In genomic region chr2:153612594-153613281, GRCm38 (mm10) we compare ENCODE assay signal across 11 mouse cellular contexts. TPM values are rescaled to one million over a fixed set of nuclear protein-coding genes. Genes with fewer than 3 reads are reported as not detected.
DNase-seq lines count a peak whose midpoint lies in the region; ATAC-seq and TF ChIP-seq lines count a peak whose summit lies in the region.
"Had no signal": no experiment of that assay in that cellular context is flagged by ENCODE, and none has a peak within 500 bp of the region (broad histone marks: within the 10 kb centered on the region; RNA-seq: fewer than 3 reads in every experiment).

No protein-coding gene starts in this region.

- H3K4me3 ChIP-seq in intestine, postnatal 0 days (ENCODE audit: low read depth, low read length) = no peak overlapping the region
- H3K4me3 ChIP-seq: hindbrain, embryonic 15.5 days had no signal

- peak; percentile 59 for ATAC-seq in intestine, postnatal 0 days
- no peak for ATAC-seq in erythroid progenitor cell, adult 5-6 weeks (replicated peaks; ENCODE audit: low FRiP score, poor library complexity, severe bottlenecking)

- 21% methylated on average over 3 of the region's 3 CpGs for WGBS in intestine, postnatal 0 days

- H3K36me3 ChIP-seq in intestine, postnatal 0 days (ENCODE audit: control insufficient read depth, insufficient read depth) = peaks cover 12% of the 10 kb centered on the region

- H3K9me3 ChIP-seq in intestine, postnatal 0 days (ENCODE audit: control insufficient read depth) = no peaks in the 10 kb centered on the region
- H3K9me3 ChIP-seq: hindbrain, embryonic 15.5 days had no signal

- H3K4me1 ChIP-seq in intestine, postnatal 0 days (replicated peaks; ENCODE audit: control insufficient read depth, insufficient read depth, low read length) = 0 out of 2 replicates have a peak, but pooled peaks cover 6% of the 10 kb centered on the region

- H3K9ac ChIP-seq in intestine, postnatal 0 days (ENCODE audit: low read depth, low read length) = no peak overlapping the region
- H3K9ac ChIP-seq: hindbrain, embryonic 15.5 days had no signal

- no peak for TF ChIP-seq CTCF in intestine, postnatal 0 days (IDR thresholded peaks at IDR 0.05; ENCODE audit: low read depth)

- intact Hi-C loops in heart, postnatal 25 days (cut with DNase I) = no loop called here

- no peak overlapping the region for H3K27ac ChIP-seq in intestine, postnatal 0 days (ENCODE audit: low read depth, low read length)
- H3K27ac ChIP-seq: hindbrain, embryonic 15.5 days had no signal

- H3K27me3 ChIP-seq in intestine, postnatal 0 days (replicated peaks; ENCODE audit: control insufficient read depth, insufficient read depth, low read length) = no peaks in the 10 kb centered on the region
- H3K27me3 ChIP-seq: CH12.LX; hindbrain, embryonic 15.5 days had no signal

- DNase-seq in heart, adult 9 months (ENCODE audit: low spot score in 2 of 2) = peak; percentile 17 to 32
- DNase-seq in heart, postnatal 25 days (ENCODE audit: low spot score) = no peak
- DNase-seq in 3T3-L1 (ENCODE audit: low read depth, low spot score) = peak; percentile 65
- peak; percentile 37 for DNase-seq in brain, adult 2 months (ENCODE audit: low read depth, low spot score)
- DNase-seq in frontal cortex, postnatal 10 days (ENCODE audit: low spot score in 2 of 2) = no peak
- DNase-seq in frontal cortex, postnatal 36 days (ENCODE audit: low spot score in 2 of 2) = no peak
- DNase-seq: adrenal gland, postnatal 36 days had no signal

- no peak overlapping the region for H3K4me2 ChIP-seq in intestine, postnatal 0 days (replicated peaks; ENCODE audit: low read depth)
- H3K4me2 ChIP-seq: hindbrain, embryonic 15.5 days had no signal

RNA-seq across cellular contexts. Expression of gene Commd7, which starts 19.8 kb away (rescaled TPM):
- 10 to 100 TPM; 13.9 to 14.6 TPM for total RNA-seq in heart, postnatal 25 days (2021)
- polyA plus RNA-seq in intestine, postnatal 0 days (2015; fragmentation: Nextera tagmentation; extraction: Ambion mirVana) = 74.8 and 84.7 TPM in 2 replicates
- total RNA-seq in erythroid progenitor cell, adult 5-6 weeks (2015; ENCODE audit: low replicate concordance) = 3.6 and 7.5 TPM in 2 replicates
- 2.0 and 6.7 TPM in 2 replicates for total RNA-seq in erythroid progenitor cell, adult 5-6 weeks (2017; ENCODE audit: low replicate concordance)

RNA-seq across cellular contexts. Expression of gene Dnmt3b, which starts 36.5 kb away (rescaled TPM):
- total RNA-seq in heart, postnatal 25 days (2021) = 1 to 10 TPM; 1.3 to 1.4 TPM
- polyA plus RNA-seq in intestine, postnatal 0 days (2015; fragmentation: Nextera tagmentation; extraction: Ambion mirVana) = 2.9 and 3.0 TPM in 2 replicates
- total RNA-seq in erythroid progenitor cell, adult 5-6 weeks (2015; ENCODE audit: low replicate concordance) = 0.36 TPM in 1 of 2 replicates, not detected in the other
- 0.98 and 1.4 TPM in 2 replicates for total RNA-seq in erythroid progenitor cell, adult 5-6 weeks (2017; ENCODE audit: low replicate concordance)

Comparison
In these comparisons a context has a peak if more than half of its experiments do, and no peak if none do; other contexts are left out.
1. DNase-seq: peak in heart, adult 9 months (2 of 2), 3T3-L1 (single experiment) and brain, adult 2 months (single experiment); none in heart, postnatal 25 days (single experiment), frontal cortex, postnatal 10 days (0 of 2) and frontal cortex, postnatal 36 days (0 of 2).